Mouse (Mus musculus): ENCODE data around the gene Gm7075. TPM values are rescaled to one million over a fixed set of nuclear protein-coding genes. Genes with fewer than 3 reads are reported as not detected.
"Not testable (repeated sequence)": the region's sequence is repeated elsewhere in the genome, so short reads cannot be mapped to it uniquely, and the experiment has no call there.

Gene Gm7075
- not detected for total RNA-seq (2021)
- long read RNA-seq, experiment 1, transcript Gm7075-201 (1 exons, 425 nt) = major isoform, 12 of 12 reads
- long read RNA-seq, experiment 1, partial matches to known transcripts = 0 of 12 reads
- long read RNA-seq, experiment 1, other reads (novel, unspliced or antisense) = 0 of 12 reads
- long read RNA-seq, experiment 2, transcript Gm7075-201 (1 exons, 425 nt) = major isoform, 35 of 35 reads
- long read RNA-seq, experiment 2, partial matches to known transcripts = 0 of 35 reads
- long read RNA-seq, experiment 2, other reads (novel, unspliced or antisense) = 0 of 35 reads

- DNase-seq = no peak
These were observed at the start of gene Gm7075 for GRCm38 (mm10) chr10:63421739-63422735. Gm7075 (minus strand) TSS chr10:63421789.

GRCm38 (mm10) chr10:63460935-63461334 lies 39.3 kb upstream of the Gm7075 start:
- no peak for DNase-seq

- no peak for DNase-seq
These were observed 35.9 kb upstream of the Gm7075 start for GRCm38 (mm10) chr10:63457292-63458128.

- DNase-seq = no peak
These were observed 33.7 kb upstream of the Gm7075 start for GRCm38 (mm10) chr10:63455110-63455878.

GRCm38 (mm10) chr10:63453926-63454325 lies 32.3 kb upstream of the Gm7075 start:
- DNase-seq = no peak

- DNase-seq = not testable (repeated sequence)
These were observed 23.2 kb upstream of the Gm7075 start for GRCm38 (mm10) chr10:63444602-63445387.

- no peak for DNase-seq
These were observed 18.2 kb upstream of the Gm7075 start for GRCm38 (mm10) chr10:63439694-63440228.

- DNase-seq = no peak
These were observed 17.2 kb upstream of the Gm7075 start for GRCm38 (mm10) chr10:63438736-63439262.

GRCm38 (mm10) chr10:63432887-63433286 lies 11.3 kb upstream of the Gm7075 start:
- DNase-seq = no peak

GRCm38 (mm10) chr10:63432099-63432498 lies 10.5 kb upstream of the Gm7075 start:
- no peak for DNase-seq

- no peak for DNase-seq
These were observed 9.7 kb upstream of the Gm7075 start for GRCm38 (mm10) chr10:63431221-63431736.

GRCm38 (mm10) chr10:63429785-63430305 lies 8.3 kb upstream of the Gm7075 start, which contains the start of gene Ctnna3:
Ctnna3 (plus strand) TSS chr10:63430098.
- DNase-seq = peak; percentile 85

- peak; percentile 95 for DNase-seq
These were observed 7.8 kb upstream of the Gm7075 start for GRCm38 (mm10) chr10:63429380-63429779.

- DNase-seq = no peak
These were observed 7.4 kb upstream of the Gm7075 start for GRCm38 (mm10) chr10:63429023-63429340.

- DNase-seq = no peak
These were observed 6.8 kb upstream of the Gm7075 start for GRCm38 (mm10) chr10:63428243-63429022.

GRCm38 (mm10) chr10:63427146-63427545 lies 5.6 kb upstream of the Gm7075 start:
- DNase-seq = no peak

GRCm38 (mm10) chr10:63424475-63424814 lies 2.9 kb upstream of the Gm7075 start:
- no peak for DNase-seq

GRCm38 (mm10) chr10:63423591-63424474 lies 2.2 kb upstream of the Gm7075 start:
- DNase-seq = no peak
